Mouse (Mus musculus): ENCODE measurements around the gene 1700012A03Rik. TPM values are rescaled to one million over a fixed set of nuclear protein-coding genes. Genes with fewer than 3 reads are reported as not detected.
A peak's percentile ranks its signal among the peaks of the same experiment; 100 is the strongest.

1700012A03Rik gene
- polyA plus RNA-seq, 1 experiment, result not detected

DNA sequence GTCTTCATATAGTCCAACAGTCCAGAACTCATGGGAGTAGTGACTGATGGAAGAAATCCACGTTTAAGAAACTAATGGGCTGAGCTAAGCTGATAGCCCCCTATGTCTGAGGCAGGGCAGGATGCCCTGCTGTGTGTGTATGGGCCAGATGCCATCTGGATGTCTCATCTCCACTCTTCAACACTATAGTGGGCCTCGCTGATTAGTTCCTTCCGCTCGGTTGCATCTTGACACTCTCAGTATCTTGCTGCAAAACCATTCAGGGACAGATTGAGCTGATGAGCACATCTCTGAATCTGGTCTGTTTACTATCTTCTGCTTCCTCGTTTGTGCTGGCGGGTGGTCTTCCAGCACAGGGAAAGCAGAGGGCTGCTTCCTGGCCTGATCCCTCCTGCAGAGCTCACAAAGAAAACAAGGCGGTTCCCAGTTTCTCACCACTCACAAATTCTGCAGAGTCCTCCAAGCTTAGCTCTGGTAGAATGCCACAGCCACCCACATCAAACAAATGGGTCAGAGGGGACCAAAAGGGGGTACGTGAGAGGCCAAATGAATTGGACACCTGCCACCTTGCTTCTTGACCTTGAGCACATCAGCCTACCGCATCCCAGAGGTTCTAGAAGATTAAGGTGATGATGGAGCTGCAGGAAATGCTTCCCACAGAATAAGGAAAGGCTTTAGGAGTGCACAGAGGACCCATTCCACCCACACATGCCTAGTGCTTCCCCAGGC lies 55.7 kb downstream of the 1700012A03Rik start:
- peak; percentile 78 for DNase-seq (ENCODE audit: low read depth)
- TF ChIP-seq CTCF (IDR thresholded peaks at IDR 0.05; ENCODE audit: borderline replicate concordance, extremely low read depth, insufficient read depth, insufficient read length) (no peak), POLR2A (IDR thresholded peaks at IDR 0.05; ENCODE audit: borderline replicate concordance, extremely low read depth, insufficient read depth, insufficient read length, poor library complexity, severe bottlenecking) (no peak)
